Mouse (Mus musculus): ENCODE results near the gene Gm9780.
"Not testable (repeated sequence)": the region's sequence is repeated elsewhere in the genome, so short reads cannot be mapped to it uniquely, and the experiment has no call there.

Gene Gm9780

GRCm38 (mm10) chr14:26042611-26043010 is at the start of gene Gm9780:
Gm9780 (minus strand) TSS chr14:26042711.
- not testable (repeated sequence) for DNase-seq (ENCODE audit: low spot score in 2 of 2)

DNA sequence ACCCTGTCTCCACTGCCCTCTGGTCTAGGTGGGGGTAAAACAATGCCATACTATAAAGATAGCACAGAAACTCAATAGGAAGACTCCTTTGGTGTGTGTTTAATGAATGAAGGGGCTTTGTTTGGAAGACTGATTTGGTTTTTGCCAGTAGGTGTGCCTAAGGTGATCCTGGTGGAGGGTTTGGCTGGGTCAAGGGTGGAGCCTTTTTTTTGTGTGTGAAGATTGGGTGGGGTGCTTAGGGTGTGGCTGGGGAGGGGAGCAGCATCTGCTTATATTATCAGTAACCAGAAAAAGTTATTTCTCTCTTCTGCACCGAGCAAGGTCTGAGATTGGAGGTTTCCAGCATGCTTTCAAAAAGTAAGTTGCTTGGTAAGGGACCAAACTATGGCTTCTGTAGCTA is 39.5 kb upstream of the Gm9780 start, which contains the start of gene Cphx3:
Gene Cphx3 (plus strand): TSS at position 301 of the 400 bp plus-strand sequence.
- DNase-seq (ENCODE audit: low spot score in 2 of 2): not testable (repeated sequence)

- not testable (repeated sequence) for DNase-seq (ENCODE audit: low spot score in 2 of 2)
Observed at GRCm38 (mm10) chr14:26081216-26081615, 38.7 kb upstream of the Gm9780 start, which contains the start of gene Cphx2. Cphx2 (plus strand) TSS chr14:26081516.

DNA sequence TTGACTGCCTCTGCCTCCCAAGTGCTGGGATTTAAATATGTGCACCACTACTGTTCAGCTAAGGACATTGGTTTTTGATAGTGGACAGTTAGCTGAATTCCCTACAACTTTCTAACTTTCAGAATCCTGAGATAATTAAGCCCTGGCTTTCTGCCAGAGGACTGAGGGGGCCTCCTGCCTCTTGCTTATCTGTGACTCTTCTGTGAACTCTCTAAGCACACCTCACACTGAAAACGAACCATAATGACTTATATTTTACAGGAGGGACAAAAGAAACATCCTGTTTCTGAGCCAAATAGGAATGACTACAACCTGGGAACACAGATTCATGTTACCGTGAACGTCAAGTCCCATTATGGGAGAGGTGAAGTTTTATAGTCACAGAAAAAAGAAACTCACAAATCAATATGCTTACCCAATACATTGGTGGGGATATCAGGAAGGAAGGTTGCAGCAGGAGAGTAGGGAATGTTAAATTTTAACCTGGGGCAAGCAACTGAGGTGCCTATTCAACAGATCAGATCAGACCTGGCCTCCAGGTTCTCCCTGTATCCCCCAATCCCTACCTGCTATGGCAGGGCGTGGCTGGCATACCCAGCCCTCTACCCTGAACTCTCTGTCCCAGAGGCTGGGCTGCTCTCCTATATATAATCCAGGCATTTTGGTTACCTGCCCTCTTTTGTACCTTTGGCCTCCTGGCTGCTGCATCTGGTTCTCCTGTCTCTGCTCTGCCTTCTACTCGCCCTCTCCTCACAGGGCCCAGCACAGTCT is 34.3 kb upstream of the Gm9780 start:
- DNase-seq (ENCODE audit: low spot score in 2 of 2): not testable (repeated sequence)

DNA sequence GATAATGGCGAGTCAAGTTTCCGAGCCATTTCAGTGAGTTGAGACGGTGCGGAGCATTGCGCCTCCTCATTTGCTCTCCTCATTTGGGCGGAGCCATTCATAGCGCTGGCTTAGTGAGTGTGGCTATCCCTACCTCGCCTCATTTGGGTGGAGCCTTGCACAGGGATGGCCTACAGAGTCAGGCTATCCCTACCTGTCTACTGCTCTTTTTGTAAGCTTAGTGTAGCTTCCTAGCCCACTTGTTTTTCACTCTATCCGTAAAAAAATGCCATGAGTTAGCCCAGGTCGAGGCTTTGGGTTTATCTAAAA is 24.8 kb upstream of the Gm9780 start, which contains the start of gene Tmem254c:
Gene Tmem254c (minus strand): TSS at position 31 of the 309 bp plus-strand sequence.
- not testable (repeated sequence) for DNase-seq (ENCODE audit: low spot score in 2 of 2)

GRCm38 (mm10) chr14:26066574-26067324 is 24.2 kb upstream of the Gm9780 start:
- DNase-seq (ENCODE audit: low spot score in 2 of 2): not testable (repeated sequence)

- not testable (repeated sequence) for DNase-seq (ENCODE audit: low spot score in 2 of 2)
Observed at GRCm38 (mm10) chr14:26059362-26059761, 16.9 kb upstream of the Gm9780 start.

GRCm38 (mm10) chr14:26058184-26058583 is 15.7 kb upstream of the Gm9780 start:
- not testable (repeated sequence) for DNase-seq (ENCODE audit: low spot score in 2 of 2)

GRCm38 (mm10) chr14:26048767-26049166 is 6.3 kb upstream of the Gm9780 start:
- not testable (repeated sequence) for DNase-seq (ENCODE audit: low spot score in 2 of 2)

- DNase-seq (ENCODE audit: low spot score in 2 of 2): not testable (repeated sequence)
Observed at GRCm38 (mm10) chr14:26047026-26047425, 4.5 kb upstream of the Gm9780 start.

- not testable (repeated sequence) for DNase-seq (ENCODE audit: low spot score in 2 of 2)
Observed at GRCm38 (mm10) chr14:26045007-26045406, 2.5 kb upstream of the Gm9780 start.

GRCm38 (mm10) chr14:26035439-26035838 is 7.1 kb downstream of the Gm9780 start:
- DNase-seq (ENCODE audit: low spot score in 2 of 2): not testable (repeated sequence)

GRCm38 (mm10) chr14:26034364-26034763 is 8.1 kb downstream of the Gm9780 start:
- not testable (repeated sequence) for DNase-seq (ENCODE audit: low spot score in 2 of 2)

DNA sequence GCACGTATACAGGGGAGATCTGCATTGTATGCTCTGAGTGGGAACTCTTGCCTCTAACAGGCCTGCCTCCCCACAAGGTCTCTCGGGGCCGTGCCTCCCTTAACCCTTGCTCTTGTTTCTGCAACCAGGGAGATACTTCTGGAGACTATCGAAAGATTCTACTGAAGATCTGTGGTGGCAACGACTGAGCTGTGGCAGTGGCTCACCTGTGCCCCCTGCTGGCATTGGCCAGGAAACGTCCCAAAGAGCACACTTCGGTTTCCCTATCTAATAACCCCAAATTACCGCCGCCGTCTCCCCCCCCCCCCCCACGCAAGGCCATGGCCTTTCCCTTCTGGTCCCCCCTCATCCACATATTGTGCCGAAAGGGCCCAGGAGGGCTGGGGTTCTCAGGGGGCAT is 16.9 kb downstream of the Gm9780 start:
- DNase-seq (ENCODE audit: low spot score in 2 of 2): not testable (repeated sequence)

- not testable (repeated sequence) for DNase-seq (ENCODE audit: low spot score in 2 of 2)
Observed at GRCm38 (mm10) chr14:26022831-26023230, 19.7 kb downstream of the Gm9780 start.

GRCm38 (mm10) chr14:26021555-26021954 is 21.0 kb downstream of the Gm9780 start:
- not testable (repeated sequence) for DNase-seq (ENCODE audit: low spot score in 2 of 2)

DNA sequence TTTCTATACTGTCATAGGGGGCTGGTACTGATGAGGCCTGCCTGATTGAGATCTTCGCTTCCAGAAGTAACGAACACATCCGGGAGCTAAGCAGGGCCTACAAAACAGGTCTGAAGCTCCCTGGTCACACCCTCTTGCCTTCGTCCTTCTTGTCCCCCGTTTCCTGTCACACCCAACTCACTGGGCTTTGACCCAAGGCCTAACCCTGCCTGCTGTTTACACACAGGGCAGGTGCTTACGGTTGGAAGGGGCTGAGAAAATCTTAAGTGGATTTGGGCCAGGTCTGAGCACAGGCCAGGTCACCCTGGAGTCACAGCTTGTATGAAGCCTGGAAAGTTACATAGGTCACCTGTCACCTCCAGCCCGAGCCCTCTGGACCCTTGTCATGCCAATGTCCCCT is 26.1 kb downstream of the Gm9780 start:
- not testable (repeated sequence) for DNase-seq (ENCODE audit: low spot score in 2 of 2)

DNA sequence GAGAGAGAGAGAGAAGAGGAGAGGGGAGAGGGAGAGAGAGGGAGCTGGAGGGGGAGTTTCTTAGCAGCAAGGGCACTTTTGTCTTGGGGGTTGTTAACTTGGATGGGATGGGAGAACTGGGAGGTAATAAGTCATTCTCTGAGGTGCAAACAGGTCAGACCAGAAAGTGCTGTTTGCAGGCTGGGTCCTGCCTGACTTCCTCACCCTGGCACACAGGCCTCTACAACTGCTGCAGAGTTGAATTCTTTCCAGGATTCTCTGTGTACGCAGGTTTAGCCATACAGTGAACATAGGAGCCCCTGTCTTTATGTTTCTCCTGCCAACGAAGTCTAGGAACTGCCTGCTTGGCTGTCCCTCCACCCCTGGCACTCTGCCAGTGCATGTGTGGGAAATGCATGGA is 35.0 kb downstream of the Gm9780 start:
- not testable (repeated sequence) for DNase-seq (ENCODE audit: low spot score in 2 of 2)

DNA sequence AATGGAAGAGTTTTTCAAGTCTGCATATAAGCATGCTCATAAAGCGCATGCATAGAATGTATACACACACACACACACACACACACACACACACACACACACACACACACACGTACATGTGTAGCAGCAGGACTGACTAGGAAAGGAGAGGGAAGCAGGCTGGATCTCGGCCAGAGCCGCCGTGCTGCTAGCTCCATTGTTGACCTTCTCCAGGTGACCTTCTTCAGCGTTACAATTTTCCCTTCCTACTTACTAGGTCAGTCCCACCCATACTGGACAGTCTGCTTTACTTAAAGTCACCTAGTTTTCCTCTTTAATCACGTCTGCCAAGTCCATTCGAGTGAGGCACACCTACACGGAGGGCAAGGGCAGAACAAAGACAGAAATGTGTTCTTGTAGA is 60.6 kb downstream of the Gm9780 start:
- DNase-seq (ENCODE audit: low spot score in 2 of 2): not testable (repeated sequence)

DNA sequence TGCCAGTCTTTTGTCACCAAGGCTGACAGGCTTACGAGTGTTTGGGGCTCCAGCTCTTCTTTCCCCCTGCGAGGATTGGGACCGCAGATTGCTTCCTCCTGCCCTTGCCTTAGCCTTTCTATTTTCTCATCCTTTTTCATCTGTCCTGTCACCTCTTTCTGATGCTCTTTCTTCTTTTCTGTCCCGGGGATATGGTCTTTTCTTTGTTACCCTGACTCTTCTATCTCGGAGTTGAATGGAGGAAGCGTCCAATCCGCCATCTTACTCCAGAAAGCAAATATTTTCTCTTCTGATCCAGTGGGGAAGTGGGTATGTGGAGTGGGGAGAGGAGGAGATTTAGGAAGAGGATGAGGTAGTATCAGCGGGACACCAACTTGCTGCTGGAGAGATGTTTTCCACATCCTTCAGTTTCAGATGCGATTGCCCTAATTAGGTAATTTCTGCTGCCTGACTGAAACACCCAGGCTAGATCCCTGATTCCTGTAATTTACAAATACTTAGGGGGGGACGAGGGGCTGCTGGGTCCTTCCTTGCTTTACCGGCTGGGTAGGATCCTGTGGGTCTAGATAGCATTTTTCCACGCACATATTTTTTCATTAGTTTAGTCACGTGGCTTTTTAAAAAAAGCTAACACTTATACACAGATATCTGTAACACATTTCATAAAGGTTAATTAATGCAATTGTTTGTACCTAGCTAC is 63.1 kb downstream of the Gm9780 start:
- DNase-seq (ENCODE audit: low spot score in 2 of 2): not testable (repeated sequence)

- not testable (repeated sequence) for DNase-seq (ENCODE audit: low spot score in 2 of 2)
Observed at GRCm38 (mm10) chr14:25978371-25979241, 63.9 kb downstream of the Gm9780 start, which contains the start of gene Duxbl1. Duxbl1 (plus strand) TSS chr14:25978577.

Measured in urinary bladder, postnatal 36 days (tissue).